In genomic region chr12:36790866-36791265, GRCm38 (mm10) we compare ENCODE assay signal across 29 mouse cellular contexts.
"Had no signal": no experiment of that assay in that cellular context is flagged by ENCODE, and none has a peak within 500 bp of the region (broad histone marks: within the 10 kb centered on the region; RNA-seq: fewer than 3 reads in every experiment).

No protein-coding gene starts in this region.

- H3K36me3 ChIP-seq: heart, embryonic 13.5 days; heart, embryonic 15.5 days; hindbrain, embryonic 13.5 days; hindbrain, embryonic 15.5 days; intestine, embryonic 15.5 days; kidney, embryonic 15.5 days; liver, embryonic 13.5 days; liver, embryonic 15.5 days had no signal

- DNase-seq: gastrocnemius, postnatal 14 days; gastrocnemius, postnatal 36 days; heart, adult 11 months; heart, adult 2 months; heart, postnatal 14 days; heart, postnatal 36 days; kidney, adult 18-20 months; kidney, adult 9 months; kidney, postnatal 14 days; kidney, postnatal 4 days; layer of hippocampus, adult 9-11 months; layer of hippocampus, postnatal 36 days; left cerebral cortex, postnatal 4 days; liver; liver, embryonic 13.5 days; liver, postnatal 0 days had no signal

- H3K9me3 ChIP-seq: heart, embryonic 13.5 days; heart, embryonic 15.5 days; hindbrain, embryonic 13.5 days; hindbrain, embryonic 15.5 days; intestine, embryonic 15.5 days; kidney, embryonic 15.5 days; liver, embryonic 13.5 days; liver, embryonic 15.5 days had no signal

- ATAC-seq: hindbrain, postnatal 0 days; inflammation-experienced regulatory T-cells, adult 6 months; intestine, embryonic 15.5 days; liver, postnatal 0 days had no signal

- H3K27me3 ChIP-seq: heart, embryonic 13.5 days; heart, embryonic 15.5 days; hindbrain, embryonic 13.5 days; hindbrain, embryonic 15.5 days; intestine, embryonic 15.5 days; kidney, embryonic 15.5 days; liver, embryonic 13.5 days; liver, embryonic 15.5 days had no signal

- H3K4me2 ChIP-seq: heart, embryonic 11.5 days; heart, embryonic 13.5 days; heart, embryonic 15.5 days; hindbrain, embryonic 13.5 days; hindbrain, embryonic 15.5 days; intestine, embryonic 15.5 days; kidney, embryonic 15.5 days; liver, embryonic 11.5 days; liver, embryonic 13.5 days; liver, embryonic 15.5 days had no signal

- H3K4me3 ChIP-seq: heart, adult 2 months; heart, embryonic 13.5 days; heart, embryonic 15.5 days; hindbrain, embryonic 13.5 days; hindbrain, embryonic 15.5 days; intestine, embryonic 15.5 days; kidney, embryonic 15.5 days; layer of hippocampus, adult 2 months; liver, embryonic 13.5 days; liver, embryonic 15.5 days had no signal

- H3K9ac ChIP-seq: heart, embryonic 13.5 days; heart, embryonic 15.5 days; hindbrain, embryonic 13.5 days; hindbrain, embryonic 15.5 days; intestine, embryonic 15.5 days; kidney, embryonic 15.5 days; liver, embryonic 13.5 days; liver, embryonic 15.5 days; liver, postnatal 0 days had no signal

- H3K4me1 ChIP-seq: heart, embryonic 13.5 days; heart, embryonic 15.5 days; hindbrain, embryonic 13.5 days; hindbrain, embryonic 15.5 days; intestine, embryonic 15.5 days; kidney, embryonic 15.5 days; liver, embryonic 13.5 days; liver, embryonic 15.5 days had no signal

- H3K27ac ChIP-seq: heart, adult 2 months; heart, embryonic 13.5 days; heart, embryonic 15.5 days; hindbrain, embryonic 13.5 days; hindbrain, embryonic 15.5 days; hindbrain, postnatal 0 days; intestine, embryonic 15.5 days; kidney, embryonic 15.5 days; kidney, postnatal 0 days; layer of hippocampus, adult 2 months; liver, embryonic 13.5 days; liver, embryonic 15.5 days had no signal
